Mouse (Mus musculus) ovary, postnatal 10 days (tissue): ENCODE results near the gene Pard6b.
"Not testable (repeated sequence)": the region's sequence is repeated elsewhere in the genome, so short reads cannot be mapped to it uniquely, and the experiment has no call there.

Source experiments
- DNase-seq: peaks from one replicate; pipeline ENCODE4 v3.0.0; 2022; ENCODE audit warnings: low spot score

Pard6b gene

DNA sequence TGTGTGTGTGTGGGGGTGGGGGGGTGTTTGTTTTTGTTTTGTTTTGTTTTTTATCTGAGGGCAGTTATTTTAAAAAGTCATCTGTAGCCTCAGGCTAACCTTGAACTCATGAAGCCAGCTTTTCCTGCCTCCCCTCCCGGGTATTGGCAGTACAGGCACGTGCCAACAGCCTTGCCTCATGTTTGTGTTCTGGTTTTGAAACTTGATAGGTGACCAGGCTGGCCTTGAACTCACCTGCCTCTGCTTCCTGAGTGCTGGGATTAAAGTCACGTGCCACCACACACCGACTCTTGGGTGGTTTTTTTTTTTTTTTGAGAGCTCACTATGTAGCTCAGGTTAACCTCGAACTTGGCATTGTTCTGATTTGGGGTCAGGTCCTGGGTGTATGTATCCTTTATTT, 21.0 kb downstream of the Pard6b start:
- DNase-seq = no peak

DNA sequence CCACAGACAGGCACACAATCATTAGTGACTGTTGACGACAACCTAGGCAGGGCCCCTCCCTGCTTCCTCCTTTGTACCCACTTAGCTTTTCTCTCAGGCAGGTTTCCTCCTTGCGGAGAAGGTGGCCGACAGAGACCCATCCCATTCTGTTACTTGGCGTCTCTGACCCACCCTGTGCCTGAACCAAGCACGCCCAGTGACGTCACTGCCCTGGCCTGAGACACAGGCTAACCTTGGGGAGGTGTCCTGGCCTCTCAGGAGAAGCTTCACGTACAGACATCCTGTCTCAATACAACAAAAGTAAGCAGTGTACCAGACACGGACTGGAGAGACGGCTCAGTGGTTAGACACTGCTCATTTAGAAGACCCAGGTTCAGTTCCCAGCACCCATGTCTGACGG, 22.5 kb downstream of the Pard6b start:
- no peak for DNase-seq

DNA sequence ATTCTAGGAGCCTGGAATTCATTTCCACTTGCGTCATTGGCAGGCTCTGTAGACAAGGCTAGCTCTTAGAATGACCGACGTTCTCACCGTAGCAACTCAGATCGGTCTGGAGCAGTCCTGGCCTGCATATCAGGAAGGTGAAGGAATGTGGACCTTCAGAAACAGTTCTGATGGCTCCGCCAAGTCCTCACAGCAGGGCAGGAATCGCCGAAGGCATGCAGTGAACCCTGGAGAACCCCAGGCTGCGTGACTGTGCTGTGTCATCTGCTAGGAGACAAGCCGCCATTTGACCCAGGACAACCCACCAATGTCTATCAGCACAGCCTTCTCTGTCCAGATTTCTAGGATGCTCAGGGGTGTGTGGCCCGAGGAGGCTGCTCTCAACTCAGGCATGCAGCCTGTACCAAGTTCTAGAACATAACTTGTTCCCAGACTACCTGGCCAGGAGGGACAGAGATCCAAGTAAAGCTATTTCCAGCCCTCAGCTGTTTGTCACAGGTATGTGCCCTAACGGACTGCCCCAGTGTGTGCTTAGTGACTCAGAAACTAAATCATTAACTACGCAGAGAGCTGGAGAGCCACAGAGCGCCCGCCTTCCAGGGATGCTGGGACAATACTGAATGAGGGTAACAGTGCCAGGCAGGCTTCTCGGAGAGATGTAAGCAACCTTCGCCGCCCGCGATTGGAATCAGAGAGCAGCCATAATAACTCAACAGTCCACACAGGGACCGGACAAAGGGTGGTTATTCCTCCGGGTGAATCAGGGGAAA, 23.8 kb downstream of the Pard6b start:
- no peak for DNase-seq

DNA sequence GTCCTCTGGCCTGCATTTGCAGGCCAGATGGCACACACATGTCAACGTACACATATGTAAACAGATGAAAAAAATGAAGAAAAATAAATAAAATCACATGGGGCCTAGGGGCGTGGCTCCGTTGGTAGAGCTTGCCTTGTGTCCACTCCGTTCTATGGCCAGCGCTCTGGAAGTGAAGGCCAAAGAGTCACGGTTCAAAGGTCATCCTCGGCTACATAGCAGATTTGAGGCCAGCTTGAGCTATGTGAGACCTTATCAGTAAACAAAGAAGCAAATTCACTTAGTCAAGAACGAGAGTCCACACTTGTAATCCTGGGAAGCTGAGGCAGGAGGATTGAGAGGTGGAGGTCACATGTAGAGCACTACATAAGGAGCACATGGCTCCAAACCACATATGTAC, 24.5 kb downstream of the Pard6b start:
- DNase-seq = no peak

DNA sequence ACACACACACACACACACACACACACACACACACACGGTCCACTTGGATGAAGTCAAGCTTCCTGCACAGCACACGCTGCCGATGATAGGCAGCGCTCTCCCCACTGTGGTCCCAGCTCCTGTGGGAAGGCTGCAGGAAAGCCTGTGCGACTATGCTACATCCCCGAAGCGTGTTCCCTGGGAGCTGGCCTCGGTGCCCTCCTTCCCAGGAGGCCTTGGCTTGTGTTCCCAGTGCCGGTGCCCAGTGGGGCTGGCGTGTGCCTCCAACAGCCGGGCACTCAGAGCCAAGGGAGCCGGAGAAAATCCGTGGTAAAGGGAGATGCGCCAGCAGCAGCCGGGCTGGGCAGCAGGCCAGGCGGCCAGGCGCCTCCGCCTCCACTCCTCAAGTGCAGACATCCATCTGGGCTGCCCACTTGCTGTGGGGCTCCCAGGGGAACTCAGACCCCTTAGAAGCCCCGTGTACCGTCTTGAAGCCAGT, 25.9 kb downstream of the Pard6b start:
- no peak for DNase-seq

DNA sequence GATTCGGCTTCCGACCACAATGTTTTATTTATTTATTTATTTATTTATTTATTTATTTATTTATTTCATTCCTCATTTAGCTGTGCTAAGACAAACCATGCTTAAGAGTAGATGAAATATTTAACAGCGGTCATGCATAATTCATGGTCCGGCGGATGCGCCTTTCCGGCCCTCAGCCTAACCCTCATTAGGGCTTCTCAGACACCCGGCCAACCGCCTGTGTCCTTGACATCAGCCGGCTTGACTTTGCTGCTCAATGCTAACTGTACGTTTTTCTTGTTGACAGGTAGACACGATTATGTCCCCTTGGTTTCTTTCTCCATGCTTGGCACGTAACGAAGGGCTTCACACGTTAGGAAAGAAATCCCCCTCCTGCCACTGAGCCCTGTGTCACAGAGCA, 26.6 kb downstream of the Pard6b start:
- DNase-seq = no peak

DNA sequence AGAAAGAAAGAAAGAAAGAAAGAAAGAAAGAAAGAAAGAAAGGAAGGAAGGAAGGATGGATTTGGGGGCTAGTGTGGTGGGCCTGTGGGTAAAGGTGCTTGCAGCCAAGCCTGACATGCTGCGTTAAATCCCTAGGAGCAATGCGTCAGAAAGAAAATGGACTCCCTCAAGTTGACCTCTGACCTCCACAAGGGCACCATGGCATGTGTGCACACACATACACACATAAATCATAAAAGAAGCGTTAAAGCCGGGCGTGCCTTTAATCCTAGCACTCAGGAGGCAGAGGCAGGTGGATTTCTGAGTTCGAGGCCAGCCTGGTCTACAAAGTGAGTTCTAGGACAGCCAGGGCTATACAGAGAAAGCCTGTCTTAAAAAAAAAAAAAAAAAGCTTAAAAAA, 27.1 kb downstream of the Pard6b start:
- DNase-seq = not testable (repeated sequence)

DNA sequence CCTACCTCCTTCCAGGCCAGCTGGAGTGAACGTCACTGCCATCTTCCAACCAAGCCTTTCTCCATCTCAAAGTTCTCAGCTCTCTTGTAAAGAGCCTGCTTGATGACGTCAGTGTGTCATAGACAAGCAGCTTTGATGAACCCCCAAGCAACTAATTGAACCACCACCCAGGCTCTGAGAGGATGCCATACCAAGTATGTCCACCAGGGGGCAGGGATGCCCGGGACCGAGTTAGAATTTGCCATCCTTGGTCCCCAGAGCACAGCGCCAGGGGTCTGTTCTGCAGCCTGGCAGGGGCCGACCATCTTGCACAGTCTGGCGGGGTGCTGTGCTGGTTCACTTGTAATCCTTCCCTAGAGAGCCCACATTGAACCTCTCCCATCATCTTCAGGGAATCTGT, 31.1 kb downstream of the Pard6b start:
- peak; percentile 55 for DNase-seq

DNA sequence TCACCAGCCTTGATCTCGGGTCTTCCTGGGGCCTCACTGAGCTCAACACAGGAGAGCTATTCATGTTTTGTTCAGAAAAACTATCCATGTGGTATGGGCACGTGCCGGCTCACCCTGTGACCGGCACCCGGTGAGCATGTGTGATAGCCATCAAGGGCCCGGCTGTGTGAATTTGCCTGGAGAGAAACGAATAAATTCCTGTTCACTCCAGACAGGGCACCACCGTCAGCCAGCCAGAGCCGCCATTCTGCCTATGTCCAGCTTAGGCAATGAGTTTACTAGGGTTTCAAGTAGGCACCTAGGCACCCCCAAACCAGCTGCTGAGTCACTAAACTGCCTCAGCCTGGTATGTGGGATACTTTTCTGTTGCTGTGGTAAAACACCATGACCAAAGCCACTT, 32.5 kb downstream of the Pard6b start:
- DNase-seq = no peak

DNA sequence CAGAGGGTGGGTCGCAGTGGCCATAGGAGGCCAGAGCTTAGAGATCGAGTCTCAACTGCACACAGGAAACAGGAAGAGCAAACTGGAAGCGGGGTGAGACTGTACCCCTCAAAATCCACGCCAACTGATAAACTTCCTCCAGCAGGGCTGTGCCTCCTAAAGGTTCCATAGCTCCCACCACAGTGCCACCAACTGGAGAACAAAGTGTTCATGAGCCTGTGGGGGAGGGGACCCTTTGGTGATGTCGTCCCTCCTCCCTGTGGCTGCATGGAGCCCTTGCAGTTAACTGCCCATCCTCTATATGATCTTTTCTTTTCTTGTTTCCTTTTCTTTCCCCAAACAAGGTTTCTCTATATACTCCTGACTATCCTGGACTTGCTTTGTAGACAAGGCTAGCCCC, 32.9 kb downstream of the Pard6b start:
- DNase-seq = no peak

DNA sequence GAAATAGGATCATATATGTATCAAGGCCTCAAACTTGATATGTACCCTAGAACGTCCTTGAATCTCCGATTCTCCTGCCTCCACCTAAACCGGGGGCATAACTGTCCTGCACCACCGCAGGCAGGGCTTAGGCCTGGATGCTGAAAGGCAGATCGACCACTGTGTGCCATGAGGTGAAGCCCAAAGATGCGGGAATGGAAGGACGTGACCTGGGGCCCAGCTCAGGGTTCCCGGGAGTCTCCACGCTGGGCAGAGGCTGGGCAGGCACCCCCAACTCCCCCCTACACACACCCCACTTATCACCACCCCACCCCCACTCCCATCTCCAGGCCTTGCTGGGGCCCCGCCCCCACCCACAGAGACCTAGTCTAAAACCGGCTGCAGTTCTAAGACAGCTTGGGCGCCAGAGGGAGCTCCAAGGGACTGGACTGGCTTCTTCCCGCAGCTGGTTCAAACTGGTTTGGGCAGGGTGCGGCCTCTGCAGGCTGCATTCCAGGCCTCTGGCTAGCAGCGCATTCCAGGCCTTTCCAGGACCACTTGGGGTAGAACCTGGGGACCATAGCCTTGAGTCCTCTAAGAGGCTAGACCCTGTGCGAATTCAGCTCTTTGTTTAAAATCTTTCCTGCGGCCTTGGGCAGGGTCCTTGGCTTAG, 34.0 kb downstream of the Pard6b start:
- DNase-seq = peak; percentile 63

DNA sequence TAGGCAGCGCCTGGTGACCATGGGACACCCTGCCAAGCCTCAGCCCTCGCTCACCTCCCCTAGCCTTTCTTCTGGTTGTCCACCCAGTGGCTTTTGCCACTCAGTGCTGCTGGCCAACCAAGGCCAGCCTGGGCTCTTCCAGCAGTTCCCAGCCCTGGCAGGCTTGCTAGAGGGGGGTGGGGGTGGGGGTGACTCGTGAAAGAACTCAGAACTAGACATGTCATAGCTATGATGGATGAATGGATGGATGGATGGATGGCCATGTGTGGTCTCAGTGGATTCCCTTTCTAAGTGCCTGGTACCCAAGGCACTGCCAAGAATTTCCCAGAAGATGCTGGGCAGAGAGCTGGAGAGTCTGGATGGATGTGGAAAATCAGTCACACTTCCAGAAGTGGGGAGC, 35.0 kb downstream of the Pard6b start:
- DNase-seq = no peak

DNA sequence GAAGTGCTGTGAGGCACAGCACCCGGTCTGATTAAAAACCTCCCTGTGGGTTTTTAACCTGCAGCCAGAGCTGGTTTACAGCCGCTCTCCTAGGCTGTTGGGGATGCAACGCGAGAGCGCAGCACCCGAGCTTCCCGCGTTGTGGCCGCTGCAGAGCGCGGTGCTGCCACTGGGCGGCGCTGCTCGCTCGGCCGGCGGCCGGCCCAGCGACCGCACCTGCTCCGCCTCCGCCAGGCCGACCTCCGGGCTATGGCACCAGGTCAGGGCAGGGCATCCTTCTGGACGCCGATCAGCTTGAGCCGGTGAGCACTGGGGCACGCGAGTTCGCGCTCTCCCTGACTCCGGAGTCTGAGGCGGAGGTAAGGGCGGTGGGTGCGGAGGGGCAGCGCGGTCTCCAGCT, 36.3 kb downstream of the Pard6b start:
- no peak for DNase-seq

DNA sequence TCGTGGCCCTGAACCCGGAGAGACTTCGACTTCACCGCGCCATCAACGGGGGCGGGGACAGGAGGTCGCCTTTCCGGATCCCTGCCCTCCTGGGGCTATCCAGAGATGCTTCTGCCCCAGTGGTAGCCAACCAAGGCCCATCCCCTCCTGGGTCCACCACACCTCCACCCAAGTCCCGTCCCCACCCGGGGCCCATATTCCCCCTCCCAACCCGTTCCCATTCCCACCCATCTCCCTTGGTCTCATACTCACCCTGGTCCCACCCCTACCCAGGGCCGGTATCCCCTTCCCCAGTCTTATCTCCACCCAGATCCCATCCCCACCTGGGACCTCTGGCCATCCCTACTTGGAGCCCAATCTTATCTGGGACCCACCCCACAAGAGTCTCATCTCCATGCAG, 36.7 kb downstream of the Pard6b start:
- no peak for DNase-seq

DNA sequence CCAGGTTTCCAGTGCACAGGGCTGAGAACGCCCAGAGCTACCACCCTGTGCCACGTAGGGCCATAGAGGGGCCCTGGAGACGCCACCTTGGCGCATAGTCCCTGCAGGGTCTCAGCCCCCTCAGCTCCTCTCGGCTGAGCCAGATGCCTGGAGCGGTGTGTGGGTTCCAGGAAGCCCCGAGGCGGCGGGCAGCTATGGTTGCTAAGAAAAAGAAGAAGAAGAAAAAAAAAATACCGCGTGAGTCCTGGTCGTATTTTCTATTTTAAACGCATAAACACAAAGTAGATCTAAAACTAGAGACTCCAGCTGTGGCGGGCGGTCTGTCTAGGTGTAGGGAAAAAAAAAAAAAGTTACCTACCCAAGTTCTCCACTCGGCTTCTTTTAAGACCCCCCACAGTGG, 37.2 kb downstream of the Pard6b start:
- no peak for DNase-seq

DNA sequence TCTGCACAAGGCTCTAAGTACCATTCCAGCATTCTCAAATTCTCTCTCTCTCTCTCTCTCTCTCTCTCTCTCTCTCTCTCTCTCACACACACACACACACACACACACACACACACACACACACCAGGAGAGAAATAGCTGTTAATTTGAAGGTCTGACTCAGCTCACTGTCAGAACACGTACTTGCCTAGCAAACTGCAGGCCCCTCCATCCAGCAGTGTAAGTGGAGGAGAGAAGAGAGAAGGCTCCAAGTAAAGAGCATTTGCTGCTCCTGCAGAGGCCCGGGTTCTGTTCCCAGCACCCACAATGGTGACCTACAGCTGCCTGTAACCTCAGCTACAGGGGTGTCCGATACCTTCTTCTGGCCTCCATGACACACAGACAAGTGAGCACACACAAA, 37.7 kb downstream of the Pard6b start:
- DNase-seq = no peak

DNA sequence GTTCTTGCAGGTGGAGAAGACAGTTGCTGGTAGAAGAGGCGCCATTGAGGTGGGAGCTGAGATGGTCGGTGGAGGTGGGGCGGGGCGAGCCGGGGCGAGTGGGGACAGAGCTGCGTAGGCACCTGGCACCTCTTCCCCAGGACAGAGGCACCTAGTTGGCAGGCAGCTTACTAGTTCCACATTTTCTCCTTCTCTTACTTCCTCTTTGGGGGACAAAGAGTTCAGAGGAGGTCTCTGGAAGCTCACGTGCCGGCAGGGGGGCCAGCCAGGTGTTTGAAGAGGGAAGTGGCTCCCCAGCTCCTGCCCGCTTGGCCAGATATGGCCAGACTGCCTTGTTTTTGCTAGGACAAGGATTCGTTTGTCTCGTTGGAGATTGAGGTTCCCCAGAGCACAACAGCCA, 38.3 kb downstream of the Pard6b start:
- DNase-seq = no peak

DNA sequence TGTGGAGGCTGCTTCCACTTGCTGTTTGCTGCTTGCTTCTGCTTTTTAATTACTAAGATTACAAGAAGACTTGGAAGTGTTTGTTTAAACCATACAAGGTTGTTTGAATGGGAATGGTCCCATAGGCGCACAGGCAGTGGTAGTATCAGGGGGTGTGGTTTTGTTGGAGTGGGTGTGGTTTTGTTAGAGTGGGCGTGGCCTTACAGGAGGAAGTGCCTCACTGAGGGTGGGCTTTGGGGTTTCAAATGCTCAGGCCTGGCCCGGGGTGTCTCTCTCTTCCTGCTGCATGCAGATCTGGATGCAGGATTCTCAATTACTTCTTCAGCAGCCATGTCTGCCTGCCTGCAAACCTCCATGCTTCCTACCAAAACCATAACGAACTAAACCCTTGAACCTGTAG, 40.1 kb downstream of the Pard6b start:
- DNase-seq = no peak

DNA sequence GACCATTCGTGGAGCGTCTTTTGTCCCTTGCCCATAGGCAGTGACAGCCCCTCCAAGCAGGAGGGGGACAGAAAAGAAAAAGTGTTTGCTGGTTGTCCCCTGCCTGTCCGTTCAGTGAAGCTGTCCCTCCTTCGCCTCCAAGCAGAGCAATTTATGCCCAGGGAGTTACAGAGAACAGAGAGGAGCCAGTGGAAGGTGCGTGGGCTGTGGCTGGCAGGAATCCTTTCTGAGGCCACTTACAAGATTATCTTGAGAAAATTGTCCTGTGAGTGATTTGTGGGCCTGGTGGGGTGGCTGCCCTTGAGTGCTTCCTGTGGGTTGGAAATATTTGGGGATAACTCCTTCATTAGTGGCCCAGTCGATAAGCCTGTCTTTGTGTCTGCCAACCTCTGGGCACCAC, 42.8 kb downstream of the Pard6b start:
- DNase-seq = no peak

DNA sequence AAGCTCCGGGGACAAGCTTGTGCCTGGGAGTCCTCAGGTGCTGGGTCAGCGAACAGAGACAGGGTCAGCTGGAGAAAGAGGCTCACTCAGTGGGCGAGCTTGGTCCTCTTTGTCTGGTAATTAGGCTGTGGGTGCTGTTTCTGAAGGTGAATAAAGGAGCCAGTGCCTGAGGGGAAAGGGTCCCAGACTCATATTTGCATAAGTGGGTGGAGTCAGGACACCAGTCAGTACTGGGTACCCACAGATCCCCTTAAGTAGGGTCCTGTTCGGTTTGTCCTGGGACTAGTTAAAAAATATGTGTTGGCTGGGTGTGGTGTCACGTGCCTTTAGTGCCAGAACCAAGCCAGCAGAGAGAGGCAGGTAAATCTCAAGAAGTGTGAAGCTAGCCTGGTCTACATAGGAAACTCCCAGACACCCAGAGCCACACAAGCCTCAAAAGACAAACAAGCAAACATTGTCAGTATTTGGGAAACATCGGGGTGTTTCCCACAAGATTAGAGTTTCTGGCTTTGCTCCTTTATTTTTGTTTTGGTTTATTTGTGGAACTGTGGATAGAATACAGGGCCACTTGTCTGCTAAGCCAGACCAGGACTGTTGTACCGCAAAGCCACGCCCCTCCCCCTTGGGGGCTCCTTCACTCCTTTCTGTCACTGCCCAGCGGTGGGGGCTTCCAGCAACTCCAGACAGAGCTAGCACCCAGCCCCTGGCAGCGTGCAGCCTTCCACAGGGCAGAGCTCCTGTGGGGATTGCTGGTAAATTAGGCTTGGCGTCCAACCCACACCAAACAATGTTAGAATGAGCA, 44.7 kb downstream of the Pard6b start:
- DNase-seq = no peak

DNA sequence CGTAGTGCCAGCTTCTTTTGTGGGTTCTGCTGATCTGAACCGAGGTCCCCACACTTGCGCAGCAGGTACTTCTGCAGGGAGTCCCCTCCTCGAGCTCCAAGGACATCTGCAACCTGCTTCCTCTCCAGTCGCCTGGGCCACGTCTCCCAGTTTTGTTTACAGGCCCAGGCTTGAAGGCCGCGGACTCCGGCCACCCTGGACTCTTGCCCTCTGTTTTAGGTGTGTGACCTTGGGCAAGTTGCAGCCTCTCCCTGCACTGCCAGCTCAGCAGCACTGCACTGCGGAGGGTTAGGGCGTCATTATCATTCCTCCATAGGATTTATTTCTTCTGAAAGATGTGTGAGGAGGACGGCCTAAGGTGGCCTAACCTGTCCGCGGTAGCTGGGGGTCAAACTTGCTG, 47.0 kb downstream of the Pard6b start:
- DNase-seq = no peak

DNA sequence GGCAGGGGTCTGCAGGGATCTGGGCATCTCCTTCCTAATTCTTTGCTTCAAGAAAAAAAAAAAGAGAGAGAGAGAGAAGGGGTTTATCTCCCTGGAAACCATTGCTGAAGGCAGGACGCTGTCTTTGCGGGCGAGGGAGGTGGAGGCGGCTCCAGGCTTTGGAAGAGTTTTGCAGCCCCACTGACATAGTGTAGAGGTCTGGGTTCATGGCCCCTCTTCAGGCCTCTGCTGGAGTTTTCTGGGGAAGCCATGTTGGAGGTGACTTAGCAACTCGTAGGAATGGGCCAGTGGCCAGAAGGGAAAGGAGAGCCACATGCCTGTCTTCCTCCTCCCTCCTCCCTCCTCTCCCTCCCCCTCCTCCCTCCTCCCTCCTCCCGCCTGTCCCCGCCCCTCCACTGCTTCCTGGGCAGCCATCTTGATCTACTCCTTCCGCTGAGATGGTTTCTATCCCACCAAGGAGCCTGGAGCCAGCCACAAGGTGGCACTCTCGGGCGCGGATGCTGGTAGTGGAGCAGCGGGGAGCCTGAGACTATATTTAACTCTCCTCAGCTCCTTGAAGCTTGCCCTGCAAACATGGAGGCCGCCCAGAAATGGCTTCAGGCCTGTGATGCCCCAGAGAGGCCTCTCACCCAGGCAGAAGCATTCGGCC, 47.5 kb downstream of the Pard6b start:
- peak; percentile 67 for DNase-seq

DNA sequence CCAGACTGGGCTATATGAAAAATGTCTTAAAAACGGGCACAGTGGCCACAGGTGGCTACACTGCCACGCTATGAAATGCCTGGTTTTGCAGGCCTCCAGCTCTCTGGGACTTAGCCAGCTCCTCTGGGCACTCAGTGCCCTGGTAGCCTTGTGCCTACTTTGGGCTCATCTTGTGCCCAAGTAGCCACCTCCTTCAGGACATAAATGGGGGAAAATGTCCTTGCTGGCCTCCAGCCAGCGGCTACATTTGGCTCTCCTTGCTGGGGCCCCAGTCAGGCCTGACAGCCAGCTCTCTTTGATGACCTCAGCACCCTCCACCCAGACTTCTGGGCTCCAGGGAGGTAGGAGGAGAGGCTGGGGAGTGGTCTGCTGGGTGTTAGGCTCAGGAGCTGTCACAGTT, 49.2 kb downstream of the Pard6b start:
- DNase-seq = no peak
